Mouse (Mus musculus) brain, embryonic 14.5 days (tissue): ENCODE data around the gene Gstm2.

Experiments used
- CTCF ChIP-seq: fragments of 200-500 bp; IDR thresholded peaks from 2 replicates; pipeline ENCODE4 v1.5.1; 2012; ENCODE audit warnings: inconsistent platforms, mild to moderate bottlenecking, moderate library complexity, borderline replicate concordance; ENCODE audit not compliant: insufficient read depth, insufficient read length; ENCODE audit errors: extremely low read depth
- POLR2A ChIP-seq: fragments of 200-500 bp; IDR thresholded peaks from 2 replicates; pipeline ENCODE4 v1.6.1; 2012; ENCODE audit warnings: mild to moderate bottlenecking, inconsistent platforms, borderline replicate concordance; ENCODE audit not compliant: poor library complexity, insufficient read depth, insufficient read length, severe bottlenecking; ENCODE audit errors: extremely low read depth

DNA sequence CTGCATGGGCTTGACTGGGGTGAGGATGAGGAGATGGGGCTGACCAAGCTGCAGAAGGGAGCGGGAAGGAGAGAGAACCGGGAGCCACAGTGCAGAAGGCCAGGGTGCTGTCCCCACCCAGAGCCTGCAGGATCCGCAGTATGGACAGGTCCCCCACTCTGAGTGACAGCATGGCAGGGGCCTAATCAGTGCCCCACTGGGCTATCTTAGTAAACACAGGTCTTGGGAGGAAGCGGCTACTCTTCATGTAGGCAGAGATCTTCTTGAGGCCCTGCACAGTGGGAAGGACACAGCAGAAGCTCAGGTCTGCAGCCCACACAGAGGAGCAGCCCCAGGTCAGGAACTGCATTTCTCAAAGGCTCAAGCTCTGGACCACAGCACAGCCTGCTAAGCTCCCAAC lies 22.2 kb downstream of the Gstm2 start:
- no peak for TF ChIP-seq CTCF
- no peak for TF ChIP-seq POLR2A
